Mouse (Mus musculus): ENCODE data around the gene Csf2. TPM values are rescaled to one million over a fixed set of nuclear protein-coding genes. Genes with fewer than 3 reads are reported as not detected.

Csf2 gene
- polyA plus RNA-seq, 1 experiment from 2014 or later: not detected

DNA sequence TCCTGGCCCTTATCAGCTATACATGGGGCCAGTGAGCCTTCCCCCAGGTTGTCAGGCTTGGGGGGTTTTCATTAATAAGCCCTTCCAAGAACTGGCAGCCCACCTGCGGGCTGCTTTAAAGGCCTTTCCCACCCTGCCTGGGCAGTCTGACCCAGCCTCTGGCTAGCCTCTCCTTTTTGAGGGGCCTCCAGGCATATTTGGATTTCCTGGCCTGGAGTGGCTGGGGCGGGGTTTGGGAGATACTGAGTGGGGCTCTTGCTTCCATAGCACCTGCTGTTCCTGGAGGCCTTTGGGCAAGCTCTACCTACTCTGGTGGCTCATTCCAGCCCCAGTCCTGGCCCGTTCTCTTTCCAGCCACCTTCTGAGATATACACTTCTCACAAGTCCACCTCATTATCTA is 281 bp upstream of the Csf2 start:
- Histone ChIP-seq H3K9me3 (ENCODE audit: control insufficient read depth, low read length) (no peaks in the 10 kb centered on the region), H3K4me1 (ENCODE audit: control insufficient read depth, insufficient read depth, low read length) (no peaks in the 10 kb centered on the region), H3K27ac (replicated peaks; ENCODE audit: low read depth, low read length) (no peak overlapping the region), H3K36me3 (ENCODE audit: control insufficient read depth, insufficient read depth, low read length) (no peaks in the 10 kb centered on the region), H3K27me3 (ENCODE audit: control insufficient read depth, insufficient read depth, low read length) (no peaks in the 10 kb centered on the region), H3K4me3 (ENCODE audit: low read depth, low read length) (no peak overlapping the region), H3K4me2 (ENCODE audit: low read depth, severe bottlenecking) (no peak overlapping the region), H3K9ac (ENCODE audit: low read length) (no peak overlapping the region)
- no peak for ATAC-seq (ENCODE audit: insufficient number of reproducible peaks, low FRiP score, low TSS enrichment, low read depth)
- no peak for DNase-seq (ENCODE audit: low spot score)
- 78% methylated on average over 3 of the region's 3 CpGs for WGBS

- Histone ChIP-seq H3K9me3 (ENCODE audit: control insufficient read depth, low read length) (no peaks in the 10 kb centered on the region), H3K4me3 (ENCODE audit: low read depth, low read length) (no peak overlapping the region), H3K4me1 (ENCODE audit: control insufficient read depth, insufficient read depth, low read length) (no peaks in the 10 kb centered on the region), H3K36me3 (ENCODE audit: control insufficient read depth, insufficient read depth, low read length) (no peaks in the 10 kb centered on the region), H3K9ac (ENCODE audit: low read length) (no peak overlapping the region), H3K4me2 (ENCODE audit: low read depth, severe bottlenecking) (no peak overlapping the region), H3K27me3 (ENCODE audit: control insufficient read depth, insufficient read depth, low read length) (no peaks in the 10 kb centered on the region), H3K27ac (replicated peaks; ENCODE audit: low read depth, low read length) (no peak overlapping the region)
- DNase-seq (ENCODE audit: low spot score) (no peak), ATAC-seq (ENCODE audit: insufficient number of reproducible peaks, low FRiP score, low TSS enrichment, low read depth) (no peak)
- WGBS: 79% methylated on average over 10 of the region's 10 CpGs
Observed at GRCm38 (mm10) chr11:54247251-54247950, 2.1 kb downstream of the Csf2 start.

DNA sequence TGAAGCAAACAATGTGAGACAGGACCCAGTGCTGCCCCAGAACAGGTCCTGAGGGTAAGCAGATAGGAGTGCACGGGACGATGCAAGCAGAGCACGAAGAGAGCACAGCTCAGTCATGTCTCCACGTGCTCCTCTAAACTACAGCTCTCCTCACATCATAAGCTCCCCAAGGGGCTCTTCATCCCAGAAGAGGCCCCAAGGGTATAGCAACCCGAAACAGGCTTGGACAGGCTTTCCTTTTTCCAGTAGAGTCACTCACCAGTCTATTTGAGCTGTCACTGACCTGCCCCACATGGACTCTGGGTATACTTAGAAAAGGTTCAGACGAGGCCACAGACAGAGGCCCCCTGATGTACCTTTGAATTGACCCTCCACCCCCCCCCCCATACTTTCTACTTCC is 5.0 kb downstream of the Csf2 start:
- Histone ChIP-seq H3K4me3 (ENCODE audit: low read depth, low read length) (no peak overlapping the region), H3K27me3 (ENCODE audit: control insufficient read depth, insufficient read depth, low read length) (no peaks in the 10 kb centered on the region), H3K36me3 (ENCODE audit: control insufficient read depth, insufficient read depth, low read length) (no peaks in the 10 kb centered on the region), H3K9ac (ENCODE audit: low read length) (no peak overlapping the region), H3K27ac (replicated peaks; ENCODE audit: low read depth, low read length) (no peak overlapping the region), H3K9me3 (ENCODE audit: control insufficient read depth, low read length) (no peaks in the 10 kb centered on the region), H3K4me2 (ENCODE audit: low read depth, severe bottlenecking) (no peak overlapping the region), H3K4me1 (ENCODE audit: control insufficient read depth, insufficient read depth, low read length) (no peaks in the 10 kb centered on the region)
- no peak for DNase-seq (ENCODE audit: low spot score)
- no peak for ATAC-seq (ENCODE audit: insufficient number of reproducible peaks, low FRiP score, low TSS enrichment, low read depth)
- 76% methylated on average over 6 of the region's 6 CpGs for WGBS

DNA sequence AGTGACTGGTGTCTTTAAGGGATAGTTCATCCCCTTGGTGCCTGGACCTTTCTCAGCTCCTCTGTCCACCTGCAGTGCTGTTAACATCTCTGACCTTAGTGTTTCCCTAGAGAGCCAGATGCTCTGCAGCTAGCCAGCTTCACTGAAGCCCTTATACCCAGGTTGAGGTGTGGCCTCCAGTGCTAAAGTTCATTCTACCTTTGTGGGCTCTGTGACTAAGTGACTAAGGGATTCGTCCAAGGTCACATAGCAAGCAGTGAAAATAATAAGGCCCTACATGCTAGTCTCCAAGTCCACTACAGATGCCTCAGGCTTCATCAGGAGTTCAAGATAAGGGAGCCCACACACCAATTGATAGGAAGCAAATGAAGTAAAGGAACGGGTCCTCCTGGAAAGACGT is 7.0 kb downstream of the Csf2 start:
- H3K36me3 ChIP-seq (ENCODE audit: control insufficient read depth, insufficient read depth, low read length): no peaks in the 10 kb centered on the region
- no peak for ATAC-seq (ENCODE audit: insufficient number of reproducible peaks, low FRiP score, low TSS enrichment, low read depth)
- H3K4me3 ChIP-seq (ENCODE audit: low read depth, low read length): no peak overlapping the region
- H3K27ac ChIP-seq (replicated peaks; ENCODE audit: low read depth, low read length): no peak overlapping the region
- 87% methylated on average over 3 of the region's 3 CpGs for WGBS
- no peaks in the 10 kb centered on the region for H3K27me3 ChIP-seq (ENCODE audit: control insufficient read depth, insufficient read depth, low read length)
- no peaks in the 10 kb centered on the region for H3K9me3 ChIP-seq (ENCODE audit: control insufficient read depth, low read length)
- DNase-seq (ENCODE audit: low spot score): no peak
- no peak overlapping the region for H3K4me2 ChIP-seq (ENCODE audit: low read depth, severe bottlenecking)
- H3K9ac ChIP-seq (ENCODE audit: low read length): no peak overlapping the region
- H3K4me1 ChIP-seq (ENCODE audit: control insufficient read depth, insufficient read depth, low read length): no peaks in the 10 kb centered on the region

DNA sequence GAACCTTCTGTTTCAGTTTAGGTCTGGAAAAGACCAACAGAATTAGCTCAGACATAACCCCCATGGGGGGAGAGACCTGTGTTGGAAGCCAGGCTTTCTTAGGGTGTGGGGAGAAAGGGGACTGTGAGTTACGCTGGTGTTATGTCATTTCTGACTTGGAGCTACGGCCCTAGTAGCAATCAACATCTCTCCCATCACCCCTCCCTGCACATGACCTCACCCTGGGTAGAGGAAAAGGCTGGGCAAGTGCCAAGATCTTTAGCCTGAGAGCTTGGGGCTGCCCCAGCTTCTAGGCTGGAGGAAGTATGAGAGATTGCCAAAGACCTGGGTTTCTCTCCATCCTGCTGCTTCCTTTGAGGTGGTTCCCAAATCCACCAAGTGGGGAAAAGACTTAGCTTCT is 12.5 kb downstream of the Csf2 start:
- Histone ChIP-seq H3K27ac (replicated peaks; ENCODE audit: low read depth, low read length) (no peak overlapping the region), H3K36me3 (ENCODE audit: control insufficient read depth, insufficient read depth, low read length) (no peaks in the 10 kb centered on the region), H3K4me2 (ENCODE audit: low read depth, severe bottlenecking) (no peak overlapping the region), H3K9me3 (ENCODE audit: control insufficient read depth, low read length) (no peaks in the 10 kb centered on the region), H3K27me3 (ENCODE audit: control insufficient read depth, insufficient read depth, low read length) (no peaks in the 10 kb centered on the region), H3K9ac (ENCODE audit: low read length) (no peak overlapping the region), H3K4me1 (ENCODE audit: control insufficient read depth, insufficient read depth, low read length) (no peaks in the 10 kb centered on the region), H3K4me3 (ENCODE audit: low read depth, low read length) (no peak overlapping the region)
- ATAC-seq (ENCODE audit: insufficient number of reproducible peaks, low FRiP score, low TSS enrichment, low read depth) (no peak), DNase-seq (ENCODE audit: low spot score) (no peak)
- 88% methylated on average over 2 of the region's 2 CpGs for WGBS

DNA sequence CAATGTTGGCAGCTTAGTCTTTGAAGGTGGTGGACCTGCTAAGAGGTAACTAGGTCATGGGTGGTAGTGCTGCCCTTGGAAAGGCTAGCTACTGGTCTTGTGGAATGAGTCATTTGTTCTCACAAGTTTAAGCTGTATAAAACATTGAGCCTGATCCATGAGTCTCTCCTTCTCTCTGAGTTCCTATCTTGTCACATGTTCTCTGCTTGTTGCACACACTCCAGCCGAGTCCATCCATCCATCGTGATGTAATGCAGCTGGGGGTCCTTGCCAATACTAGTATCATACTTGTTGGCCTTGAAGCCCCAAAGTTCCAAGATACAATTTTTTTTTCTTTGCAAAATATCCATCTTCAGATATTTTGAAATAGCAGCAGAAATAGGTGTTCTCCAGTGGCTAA is 22.0 kb downstream of the Csf2 start:
- H3K9me3 ChIP-seq (ENCODE audit: control insufficient read depth, low read length): no peaks in the 10 kb centered on the region
- no peaks in the 10 kb centered on the region for H3K4me1 ChIP-seq (ENCODE audit: control insufficient read depth, insufficient read depth, low read length)
- H3K27me3 ChIP-seq (ENCODE audit: control insufficient read depth, insufficient read depth, low read length): no peaks in the 10 kb centered on the region
- no peak overlapping the region for H3K9ac ChIP-seq (ENCODE audit: low read length)
- H3K4me2 ChIP-seq (ENCODE audit: low read depth, severe bottlenecking): no peak overlapping the region
- 86% methylated on average over 2 of the region's 2 CpGs for WGBS
- H3K4me3 ChIP-seq (ENCODE audit: low read depth, low read length): no peak overlapping the region
- no peaks in the 10 kb centered on the region for H3K36me3 ChIP-seq (ENCODE audit: control insufficient read depth, insufficient read depth, low read length)
- H3K27ac ChIP-seq (replicated peaks; ENCODE audit: low read depth, low read length): no peak overlapping the region
- ATAC-seq (ENCODE audit: insufficient number of reproducible peaks, low FRiP score, low TSS enrichment, low read depth) (no peak), DNase-seq (ENCODE audit: low spot score) (no peak)

GRCm38 (mm10) chr11:54224475-54224986 is 24.9 kb downstream of the Csf2 start:
- Histone ChIP-seq H3K9me3 (ENCODE audit: control insufficient read depth, low read length) (no peaks in the 10 kb centered on the region), H3K36me3 (ENCODE audit: control insufficient read depth, insufficient read depth, low read length) (no peaks in the 10 kb centered on the region), H3K4me1 (ENCODE audit: control insufficient read depth, insufficient read depth, low read length) (no peaks in the 10 kb centered on the region), H3K27ac (replicated peaks; ENCODE audit: low read depth, low read length) (no peak overlapping the region), H3K4me3 (ENCODE audit: low read depth, low read length) (no peak overlapping the region), H3K9ac (ENCODE audit: low read length) (no peak overlapping the region), H3K4me2 (ENCODE audit: low read depth, severe bottlenecking) (no peak overlapping the region), H3K27me3 (ENCODE audit: control insufficient read depth, insufficient read depth, low read length) (no peaks in the 10 kb centered on the region)
- 92% methylated on average over 5 of the region's 5 CpGs for WGBS
- DNase-seq (ENCODE audit: low spot score) (no peak), ATAC-seq (ENCODE audit: insufficient number of reproducible peaks, low FRiP score, low TSS enrichment, low read depth) (no peak)

GRCm38 (mm10) chr11:54223637-54224474 is 25.6 kb downstream of the Csf2 start:
- Histone ChIP-seq H3K9ac (ENCODE audit: low read length) (no peak overlapping the region), H3K9me3 (ENCODE audit: control insufficient read depth, low read length) (no peaks in the 10 kb centered on the region), H3K4me2 (ENCODE audit: low read depth, severe bottlenecking) (no peak overlapping the region), H3K27me3 (ENCODE audit: control insufficient read depth, insufficient read depth, low read length) (no peaks in the 10 kb centered on the region), H3K27ac (replicated peaks; ENCODE audit: low read depth, low read length) (no peak overlapping the region), H3K4me1 (ENCODE audit: control insufficient read depth, insufficient read depth, low read length) (no peaks in the 10 kb centered on the region), H3K4me3 (ENCODE audit: low read depth, low read length) (no peak overlapping the region), H3K36me3 (ENCODE audit: control insufficient read depth, insufficient read depth, low read length) (no peaks in the 10 kb centered on the region)
- WGBS: 84% methylated on average over 9 of the region's 9 CpGs
- ATAC-seq (ENCODE audit: insufficient number of reproducible peaks, low FRiP score, low TSS enrichment, low read depth) (no peak), DNase-seq (ENCODE audit: low spot score) (no peak)

Data from limb, embryonic 11.5 days (tissue).